Comparison of ENCODE assay signal across 9 mouse cellular contexts in the genomic region with DNA sequence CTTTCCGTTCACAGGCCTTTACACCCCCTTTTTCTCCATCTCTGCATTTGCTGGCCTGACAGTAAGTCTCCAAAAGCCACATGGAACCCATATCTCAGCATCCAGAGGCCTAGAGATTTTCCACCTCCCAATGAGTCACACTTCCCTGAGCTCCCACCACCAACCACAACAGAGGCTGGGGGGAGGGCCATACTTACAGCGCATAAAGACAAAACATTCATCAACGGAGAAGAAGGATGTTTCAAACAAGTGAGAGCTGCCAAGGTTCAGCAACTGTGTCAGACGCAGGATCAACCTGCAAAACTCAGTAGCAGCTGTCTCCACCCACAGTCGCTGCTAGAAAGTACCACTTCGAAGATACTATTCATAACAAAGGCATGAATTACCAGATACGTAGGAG. TPM values are rescaled to one million over a fixed set of nuclear protein-coding genes. Genes with fewer than 3 reads are reported as not detected.
DNase-seq lines count a peak whose midpoint lies in the region; ATAC-seq lines count a peak whose summit lies in the region.
"Had no signal": no experiment of that assay in that cellular context is flagged by ENCODE, and none has a peak within 500 bp of the region (broad histone marks: within the 10 kb centered on the region; RNA-seq: fewer than 3 reads in every experiment).

No protein-coding gene starts in this region.

- peaks cover 21% of the 10 kb centered on the region for H3K4me1 ChIP-seq in heart, embryonic 11.5 days (ENCODE audit: control insufficient read depth, insufficient read depth, low read length)
- peaks cover 39% of the 10 kb centered on the region for H3K4me1 ChIP-seq in limb, embryonic 12.5 days (replicated peaks)

- H3K9ac ChIP-seq in heart, embryonic 11.5 days (ENCODE audit: low read depth, low read length): no peak overlapping the region
- no peak overlapping the region for H3K9ac ChIP-seq in limb, embryonic 12.5 days (replicated peaks)
- H3K9ac ChIP-seq: liver, embryonic 14.5 days had no signal

- 62% methylated on average over 7 of the region's 7 CpGs for WGBS in heart, embryonic 11.5 days (ENCODE audit: insufficient replicate concordance)
- WGBS in limb, embryonic 12.5 days: 81% methylated on average over 7 of the region's 7 CpGs

- no peak overlapping the region for H3K4me3 ChIP-seq in heart, embryonic 11.5 days (ENCODE audit: low read depth, low read length)
- no peak overlapping the region for H3K4me3 ChIP-seq in limb, embryonic 12.5 days (replicated peaks)

- H3K27ac ChIP-seq in heart, embryonic 11.5 days (ENCODE audit: low read depth, low read length): peak overlapping the region; percentile 89; the same call in 1 of the 2 replicates
- 0 out of 2 replicates have a peak overlapping the region, but pooled peaks have one; percentile 86 for H3K27ac ChIP-seq in limb, embryonic 12.5 days
- H3K27ac ChIP-seq: liver, embryonic 14.5 days had no signal

- no peaks in the 10 kb centered on the region for H3K27me3 ChIP-seq in heart, embryonic 11.5 days (ENCODE audit: control insufficient read depth, insufficient read depth, low read length)
- no peaks in the 10 kb centered on the region for H3K27me3 ChIP-seq in limb, embryonic 12.5 days

- H3K9me3 ChIP-seq in heart, embryonic 11.5 days (replicated peaks; ENCODE audit: control insufficient read depth, low read length): no peaks in the 10 kb centered on the region
- H3K9me3 ChIP-seq in limb, embryonic 12.5 days: no peaks in the 10 kb centered on the region

- DNase-seq in heart, adult 8-10 months (ENCODE audit: low spot score): no peak
- DNase-seq in spleen, postnatal 36 days (ENCODE audit: low spot score in 2 of 2): peak; percentile 42 to 60
- no peak for DNase-seq in spleen, postnatal 14 days (ENCODE audit: low spot score in 2 of 2)
- DNase-seq in thymus, postnatal 36 days: peak; percentile 40 to 53
- DNase-seq in adrenal gland, postnatal 10 days: no peak
- DNase-seq in testis, postnatal 10 days (ENCODE audit: low spot score): no peak

- H3K4me2 ChIP-seq in heart, embryonic 11.5 days: no peak overlapping the region
- no peak overlapping the region for H3K4me2 ChIP-seq in limb, embryonic 12.5 days

- no peaks in the 10 kb centered on the region for H3K36me3 ChIP-seq in heart, embryonic 11.5 days (ENCODE audit: control insufficient read depth, insufficient read depth, low read length)
- H3K36me3 ChIP-seq in limb, embryonic 12.5 days: no peaks in the 10 kb centered on the region

- no peak for ATAC-seq in heart, embryonic 11.5 days (replicated peaks; ENCODE audit: insufficient number of reproducible peaks, low FRiP score, low TSS enrichment)
- no peak for ATAC-seq in limb, embryonic 12.5 days (ENCODE audit: insufficient number of reproducible peaks, insufficient read depth, low FRiP score, low TSS enrichment, low read depth)

RNA-seq across cellular contexts. Expression of gene Vcpkmt, which starts 43.5 kb away (rescaled TPM):
- polyA plus RNA-seq in heart, embryonic 11.5 days (2014; fragmentation: Nextera tagmentation; extraction: Ambion mirVana): 22.8 and 25.3 TPM in 2 replicates
- 1 to 10 TPM; 2.7 to 3.7 (median 3.3) TPM for total RNA-seq in heart, adult 8-10 months (2022)
- 32.1 and 38.2 TPM in 2 replicates for polyA plus RNA-seq in limb, embryonic 12.5 days (2016; fragmentation: Nextera tagmentation; extraction: Ambion mirVana)
- total RNA-seq in adrenal gland, postnatal 10 days (2021): 10 to 100 TPM; 10.7 to 10.8 TPM

Comparison
In these comparisons a context has a peak if more than half of its experiments do, and no peak if none do; other contexts are left out.
1. DNase-seq: peak in spleen, postnatal 36 days (2 of 2) and thymus, postnatal 36 days (2 of 2); none in heart, adult 8-10 months (single experiment), spleen, postnatal 14 days (0 of 2), adrenal gland, postnatal 10 days (single experiment) and testis, postnatal 10 days (single experiment).